Mouse (Mus musculus) c-Kit-positive CD71-negative TER-119-negative erythroid progenitor cells, embryonic 14.5 days (primary cell): Measurements from ENCODE around the gene Aprt.

ENCODE experiments used
- DNase-seq: peaks from one replicate; pipeline ENCODE4 v3.0.0-alpha.2; 2013; ENCODE audit warnings: low read depth

The Aprt gene

DNA sequence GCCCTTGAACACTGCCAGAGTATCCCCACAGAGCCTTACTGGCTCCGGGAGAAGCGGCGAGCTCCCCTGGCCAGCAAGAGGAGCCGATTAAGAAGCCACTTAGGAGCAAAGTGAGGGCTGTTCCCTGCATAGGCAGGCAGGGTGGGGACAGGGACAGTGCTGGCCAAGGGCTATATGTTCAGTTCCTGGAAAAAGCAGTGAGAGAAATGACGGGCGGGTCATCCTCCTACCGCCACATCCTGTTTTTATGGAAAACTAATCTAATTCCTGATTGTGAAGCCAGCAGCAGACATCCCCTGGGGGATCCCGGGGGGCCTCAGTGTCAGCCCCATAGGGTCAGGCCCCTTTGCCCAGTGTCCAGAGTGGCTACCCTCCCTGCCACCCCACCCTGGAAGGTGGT, 45.4 kb downstream of the Aprt start:
- no peak for DNase-seq

DNA sequence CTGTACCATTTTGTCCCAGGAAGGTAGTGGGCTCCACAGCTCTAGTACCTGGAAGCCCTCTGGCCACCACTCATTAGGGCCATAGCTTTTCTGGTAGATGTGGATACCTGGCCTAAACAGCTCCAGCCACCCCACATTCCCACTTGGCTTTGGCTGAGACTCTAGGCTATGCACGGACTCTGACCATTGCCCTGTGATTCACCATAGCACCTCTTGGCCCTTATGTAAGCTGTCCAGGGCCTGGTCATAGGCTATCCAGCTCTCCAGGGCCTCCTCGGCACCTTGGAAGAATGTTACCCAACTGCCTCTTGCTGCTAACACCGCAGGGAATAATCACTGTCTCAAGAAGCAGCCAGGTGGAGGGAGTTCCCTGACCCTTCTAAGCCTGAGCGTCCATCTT, 47.5 kb downstream of the Aprt start:
- DNase-seq: no peak

DNA sequence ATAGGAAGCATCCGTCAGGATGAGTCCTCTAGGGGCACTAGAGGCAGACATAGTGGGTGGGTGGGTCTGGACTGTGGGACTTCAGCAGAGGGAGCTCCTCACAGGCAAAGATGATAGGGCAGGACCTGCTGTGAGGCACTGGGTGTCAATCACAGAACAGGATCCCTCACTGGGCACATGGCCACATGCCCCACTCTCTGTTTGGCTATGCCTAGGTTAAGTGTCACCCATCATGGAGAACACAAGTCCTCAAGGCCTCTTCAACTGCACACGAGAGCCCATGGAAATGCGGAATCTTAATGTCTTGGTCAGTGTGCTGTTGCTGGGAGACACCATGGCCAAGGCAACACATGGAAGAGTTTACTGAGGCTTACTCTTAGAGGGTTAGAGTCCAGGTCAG, 48.8 kb downstream of the Aprt start:
- no peak for DNase-seq

DNA sequence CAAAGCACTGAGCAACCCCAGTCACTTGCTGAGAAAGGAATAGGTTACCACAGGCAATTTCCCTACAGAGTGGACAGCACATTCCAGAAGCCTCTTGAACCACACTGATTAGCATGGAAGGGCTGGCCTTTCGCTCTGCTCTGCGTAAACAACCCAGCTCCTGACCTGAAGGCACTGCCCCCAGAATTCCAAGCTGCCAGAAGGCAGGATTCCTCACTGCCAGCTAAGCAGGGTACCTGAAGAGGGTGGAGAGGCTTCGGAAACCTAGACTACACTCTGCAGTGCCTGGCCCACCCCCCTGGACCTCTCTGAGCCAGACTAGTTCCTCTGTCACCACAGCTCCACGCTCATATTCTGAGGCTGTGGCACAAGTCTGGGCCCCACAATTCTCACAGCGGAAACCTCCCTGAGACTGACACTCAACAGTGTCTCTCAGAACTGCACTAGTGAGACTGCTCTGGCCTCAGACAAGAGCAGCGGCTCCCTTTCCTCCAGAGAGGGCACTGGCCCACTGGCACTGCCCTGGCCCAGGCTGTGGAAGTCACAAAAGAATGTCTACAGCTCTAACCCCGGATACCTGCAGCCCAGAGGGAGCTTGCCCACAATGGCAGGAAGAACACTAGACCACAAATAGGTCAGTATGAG, 50.1 kb downstream of the Aprt start:
- DNase-seq: no peak

DNA sequence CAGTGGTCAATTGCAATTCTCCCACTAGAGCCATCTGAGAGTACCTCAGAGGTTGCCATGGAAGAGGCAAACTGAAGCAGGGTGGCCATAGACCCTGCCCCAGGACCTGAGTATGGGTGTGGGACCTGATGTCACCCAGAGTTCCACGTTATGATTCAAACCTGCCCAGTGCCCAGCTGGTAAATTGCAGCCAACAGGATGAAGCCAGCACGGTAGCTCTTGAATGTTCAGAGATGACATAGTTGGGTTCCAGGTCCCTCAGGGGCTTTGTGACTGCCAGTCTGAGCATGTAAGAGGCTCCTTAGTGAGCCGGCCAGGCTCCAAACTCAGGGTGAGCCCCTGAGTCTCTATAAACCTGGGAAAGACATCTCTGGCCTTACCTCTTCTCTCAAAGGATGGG, 50.6 kb downstream of the Aprt start:
- DNase-seq: no peak

DNA sequence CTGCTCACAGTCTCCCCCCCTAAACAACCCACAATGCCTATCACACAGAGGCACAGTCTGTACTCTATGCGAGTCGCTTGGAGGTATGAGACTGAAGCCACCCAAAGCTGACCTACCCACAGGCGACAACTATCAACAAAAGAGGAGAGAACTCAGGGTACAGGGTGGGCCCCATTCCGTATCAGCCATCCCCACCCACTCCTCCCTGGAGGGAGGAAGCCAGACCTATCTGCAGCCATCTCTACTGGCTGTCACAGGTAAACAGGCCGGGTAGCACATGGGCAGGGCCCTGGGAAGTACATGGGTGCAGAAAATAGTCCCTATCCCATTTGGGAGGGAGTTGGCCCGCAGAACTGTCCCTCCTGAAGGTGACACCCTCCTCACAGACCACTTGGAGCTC, 51.7 kb downstream of the Aprt start:
- no peak for DNase-seq
